Mouse (Mus musculus): Measurements from ENCODE around the gene Acsl4. TPM values are rescaled to one million over a fixed set of nuclear protein-coding genes. Genes with fewer than 3 reads are reported as not detected.

The Acsl4 gene
- total and polyA plus RNA-seq, 3 experiments = 10.0 to 26.8 (median 25.9) TPM

- DNase-seq (ENCODE audit: extremely low read depth) = no peak
- in situ Hi-C loops (cut with MboI; ENCODE audit: low pct_ligation_motif_present, low pct_unique_long_range_greater_than_20kb, low sequenced_read_pairs) (loop anchor here (25.0 kb wide), 1 partner anchor 93 kb away; no protein-coding TSS in a partner anchor), dilution Hi-C loops (cut with MboI; ENCODE audit: extremely low pct_ligation_motif_present, extremely low pct_unique_long_range_greater_than_20kb, low sequenced_read_pairs) (no loop called here)
- Histone ChIP-seq H3K9ac (ENCODE audit: insufficient read depth, low read depth) (no peak overlapping the region), H3K27ac (ENCODE audit: insufficient read depth, low read depth) (no peak overlapping the region), H3K4me3 (replicated peaks in 1 of 3; ENCODE audit: low read depth in 2 of 3, low read length in 2 of 3, poor library complexity in 1 of 3) (no peak overlapping the region), H3K36me3 (replicated peaks in 1 of 2; ENCODE audit: control insufficient read depth in 1 of 2, insufficient read depth in 1 of 2, low read length in 1 of 2) (no peaks in the 10 kb centered on the region), H3K27me3 (replicated peaks) (no peaks in the 10 kb centered on the region), H3K79me2 (replicated peaks; ENCODE audit: control insufficient read depth, extremely low read depth, insufficient read depth, poor library complexity, severe bottlenecking) (no peaks in the 10 kb centered on the region), H3K4me1 (ENCODE audit: control insufficient read depth in 1 of 2, insufficient read depth in 2 of 2) (no peaks in the 10 kb centered on the region), H3K9me3 (replicated peaks; ENCODE audit: low read length) (no peaks in the 10 kb centered on the region), H3K4me2 (ENCODE audit: insufficient read depth, low read depth, poor library complexity, severe bottlenecking) (no peak overlapping the region)
- no peak for TF ChIP-seq USF2 (conservative IDR thresholded peaks at IDR 0.05; ENCODE audit: low read depth, low read length)
- no peak for TF ChIP-seq POLR2AphosphoS2 (IDR thresholded peaks at IDR 0.05; ENCODE audit: low read depth, low read length)
- TF ChIP-seq ZMIZ1 (IDR thresholded peaks at IDR 0.05; ENCODE audit: low read depth, low read length) = no peak
- TF ChIP-seq SIN3A (IDR thresholded peaks at IDR 0.05; ENCODE audit: low read length) = no peak
- no peak for TF ChIP-seq MAZ (IDR thresholded peaks at IDR 0.05; ENCODE audit: low read depth, low read length)
- TF ChIP-seq RAD21 (IDR thresholded peaks at IDR 0.05; ENCODE audit: low read depth, low read length) = no peak
- no peak for TF ChIP-seq MAX (IDR thresholded peaks at IDR 0.05; ENCODE audit: low read length)
- TF ChIP-seq EP300 (IDR thresholded peaks at IDR 0.05; ENCODE audit: low read length) = no peak
- TF ChIP-seq KAT2A (IDR thresholded peaks at IDR 0.05; ENCODE audit: insufficient replicate concordance, low read length) = no peak
- no peak for TF ChIP-seq BHLHE40 (IDR thresholded peaks at IDR 0.05; ENCODE audit: low read depth, low read length)
- no peak for TF ChIP-seq MAFK (IDR thresholded peaks at IDR 0.05; ENCODE audit: insufficient replicate concordance, low read length)
- TF ChIP-seq SMC3 (IDR thresholded peaks at IDR 0.05; ENCODE audit: low read depth, low read length) = no peak
- TF ChIP-seq JUND (conservative IDR thresholded peaks at IDR 0.05; ENCODE audit: low read depth, low read length) = no peak
- no peak for TF ChIP-seq GABPA (IDR thresholded peaks at IDR 0.05; ENCODE audit: insufficient replicate concordance, low read depth, low read length)
- TF ChIP-seq ZC3H11A (IDR thresholded peaks at IDR 0.05; ENCODE audit: low read depth, low read length) = no peak
- TF ChIP-seq HCFC1 (IDR thresholded peaks at IDR 0.05; ENCODE audit: low read depth, low read length) = no peak
- TF ChIP-seq ETS1 (conservative IDR thresholded peaks at IDR 0.05; ENCODE audit: low read depth, low read length) = no peak
- no peak for TF ChIP-seq ZKSCAN1 (IDR thresholded peaks at IDR 0.05; ENCODE audit: borderline replicate concordance, low read depth, low read length)
Observed at GRCm38 (mm10) chrX:142305010-142305868, 85.1 kb downstream of the Acsl4 start.

GRCm38 (mm10) chrX:142304592-142304991, 85.7 kb downstream of the Acsl4 start:
- H3K27ac ChIP-seq (ENCODE audit: insufficient read depth, low read depth) = no peak overlapping the region
- dilution Hi-C loops (cut with MboI; ENCODE audit: extremely low pct_ligation_motif_present, extremely low pct_unique_long_range_greater_than_20kb, low sequenced_read_pairs) (no loop called here), in situ Hi-C loops (cut with MboI; ENCODE audit: low pct_ligation_motif_present, low pct_unique_long_range_greater_than_20kb, low sequenced_read_pairs) (loop anchor here (25.0 kb wide), 1 partner anchor 92 kb away; no protein-coding TSS in a partner anchor)
- no peaks in the 10 kb centered on the region for H3K4me1 ChIP-seq (ENCODE audit: control insufficient read depth in 1 of 2, insufficient read depth in 2 of 2)
- H3K4me3 ChIP-seq (replicated peaks in 1 of 3; ENCODE audit: low read depth in 2 of 3, low read length in 2 of 3, poor library complexity in 1 of 3) = no peak overlapping the region
- no peak overlapping the region for H3K4me2 ChIP-seq (ENCODE audit: insufficient read depth, low read depth, poor library complexity, severe bottlenecking)
- H3K27me3 ChIP-seq (replicated peaks) = no peaks in the 10 kb centered on the region
- H3K79me2 ChIP-seq (replicated peaks; ENCODE audit: control insufficient read depth, extremely low read depth, insufficient read depth, poor library complexity, severe bottlenecking) = no peaks in the 10 kb centered on the region
- no peak overlapping the region for H3K9ac ChIP-seq (ENCODE audit: insufficient read depth, low read depth)
- no peaks in the 10 kb centered on the region for H3K9me3 ChIP-seq (replicated peaks; ENCODE audit: low read length)
- no peaks in the 10 kb centered on the region for H3K36me3 ChIP-seq (replicated peaks in 1 of 2; ENCODE audit: control insufficient read depth in 1 of 2, insufficient read depth in 1 of 2, low read length in 1 of 2)
- no peak for DNase-seq (ENCODE audit: extremely low read depth)
- TF ChIP-seq MAFK (IDR thresholded peaks at IDR 0.05; ENCODE audit: insufficient replicate concordance, low read length) (no peak), RAD21 (IDR thresholded peaks at IDR 0.05; ENCODE audit: low read depth, low read length) (no peak), KAT2A (IDR thresholded peaks at IDR 0.05; ENCODE audit: insufficient replicate concordance, low read length) (no peak), ZNF384 (IDR thresholded peaks at IDR 0.05; ENCODE audit: low read depth, low read length) (no peak), TCF12 (IDR thresholded peaks at IDR 0.05; ENCODE audit: low read depth, low read length) (no peak), GABPA (IDR thresholded peaks at IDR 0.05; ENCODE audit: insufficient replicate concordance, low read depth, low read length) (no peak), JUND (conservative IDR thresholded peaks at IDR 0.05; ENCODE audit: low read depth, low read length) (no peak), NRF1 (IDR thresholded peaks at IDR 0.05; ENCODE audit: low read depth, low read length) (no peak), TBP (conservative IDR thresholded peaks at IDR 0.05; ENCODE audit: low read depth, low read length) (no peak)

Data from CH12.LX (cell line).